Mouse (Mus musculus) CD8-positive naive resting alpha-beta T cell, adult 2 months (primary cell): Measurements from ENCODE around the gene Alox12e.

Experiments
- DNase-seq, 2 experiments: peaks; one replicate each; pipeline ENCODE4 v3.0.0; 2022; ENCODE audit warnings: low read depth in 2 of 2, low spot score in 2 of 2

Gene Alox12e

DNA sequence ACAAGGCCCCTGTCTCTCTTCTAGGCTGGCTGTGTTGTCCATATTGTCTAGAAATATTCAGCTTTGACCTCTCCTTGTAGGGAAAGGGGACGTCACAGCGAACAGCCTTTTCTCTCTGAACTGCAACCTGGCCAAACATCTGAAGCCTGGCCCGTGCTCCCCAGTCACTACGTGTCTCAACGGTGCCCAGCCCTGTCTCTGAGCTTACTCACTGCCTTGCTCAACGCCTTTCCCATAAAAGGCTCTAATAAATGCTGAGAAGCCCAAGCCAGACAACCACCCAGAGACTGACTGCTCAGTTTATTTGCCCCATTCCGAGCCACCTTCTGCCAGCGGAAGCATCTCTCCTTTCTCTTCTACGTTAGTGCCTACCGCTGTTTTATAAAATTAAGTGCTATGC is 34.3 kb downstream of the Alox12e start:
- no peak for DNase-seq

DNA sequence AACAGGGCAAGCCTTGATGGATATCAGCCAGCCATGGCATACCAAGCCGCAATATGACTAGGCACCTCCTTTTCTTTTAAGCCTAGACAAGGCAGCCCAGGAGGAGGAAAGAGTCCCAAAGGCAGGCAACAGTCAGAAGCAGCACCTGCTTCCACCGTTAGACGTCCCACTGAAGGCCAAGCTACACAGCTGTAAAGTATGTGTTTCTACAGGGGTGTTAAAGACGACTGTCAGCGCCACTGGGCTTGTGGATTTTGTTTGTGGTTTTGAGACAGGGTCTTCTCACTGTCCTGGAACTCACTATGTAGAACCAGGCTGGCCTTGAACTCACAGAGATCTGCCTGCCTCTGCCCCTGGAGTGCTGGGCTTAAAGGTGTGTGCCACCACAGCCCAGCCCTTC is 36.7 kb downstream of the Alox12e start:
- DNase-seq: no peak

DNA sequence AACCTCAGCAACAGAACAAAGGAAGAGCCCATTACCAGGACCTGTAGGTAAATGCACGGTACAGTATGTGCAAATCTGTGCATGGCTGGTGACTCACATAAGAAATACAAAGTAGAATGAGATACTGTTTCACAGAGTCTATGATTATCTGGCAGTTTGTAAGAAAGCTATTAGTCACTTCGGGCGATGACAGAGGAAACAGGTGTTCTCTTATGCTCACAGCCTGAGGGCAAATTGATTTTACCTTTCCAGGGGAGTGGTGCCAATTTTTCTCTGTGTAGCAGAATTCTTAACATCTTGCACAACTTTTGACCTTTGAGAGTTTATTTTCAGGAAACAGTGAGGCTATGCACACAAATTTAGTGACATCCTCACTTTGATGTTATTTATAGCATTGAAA is 37.7 kb downstream of the Alox12e start:
- no peak for DNase-seq

DNA sequence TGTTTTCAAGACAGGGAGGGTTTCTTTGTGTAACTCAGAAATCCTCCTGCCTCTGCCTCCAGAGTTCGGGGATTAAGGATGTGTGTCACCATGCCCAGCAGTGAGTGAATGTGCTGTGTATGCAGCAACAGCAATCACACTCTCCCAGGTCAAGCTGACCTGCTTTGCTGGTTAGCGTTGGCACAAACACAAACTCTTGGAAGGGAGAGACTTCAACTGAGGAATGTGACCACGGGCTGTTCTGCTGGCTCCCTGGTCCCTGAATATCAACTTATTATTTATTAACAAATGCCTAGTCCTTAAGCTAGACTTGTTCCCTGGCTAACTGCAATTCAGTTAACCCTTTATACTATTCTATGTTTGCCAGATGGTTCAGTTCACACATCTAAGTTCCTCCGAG is 38.8 kb downstream of the Alox12e start:
- no peak for DNase-seq

DNA sequence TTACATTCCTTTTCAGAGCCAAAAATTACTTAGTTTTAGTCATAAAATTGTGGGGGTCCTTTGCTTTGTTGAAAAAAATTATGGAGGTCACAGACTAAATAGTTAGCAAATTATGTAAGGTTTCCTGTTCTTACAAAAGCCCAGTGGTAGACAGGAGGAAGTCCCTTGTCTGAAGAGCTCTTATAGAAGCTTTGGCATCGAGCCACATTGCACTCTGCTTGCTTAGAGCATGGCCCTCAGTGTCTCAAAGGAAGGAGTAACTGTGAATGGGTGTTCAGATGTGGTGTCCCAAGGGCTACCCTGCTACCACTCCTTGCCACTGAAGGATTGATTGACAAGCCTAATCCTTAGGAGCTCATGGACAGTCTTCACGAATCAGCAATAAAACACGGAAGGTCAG is 42.0 kb downstream of the Alox12e start:
- peak in 1 of 2 experiments; percentile 34 for DNase-seq

DNA sequence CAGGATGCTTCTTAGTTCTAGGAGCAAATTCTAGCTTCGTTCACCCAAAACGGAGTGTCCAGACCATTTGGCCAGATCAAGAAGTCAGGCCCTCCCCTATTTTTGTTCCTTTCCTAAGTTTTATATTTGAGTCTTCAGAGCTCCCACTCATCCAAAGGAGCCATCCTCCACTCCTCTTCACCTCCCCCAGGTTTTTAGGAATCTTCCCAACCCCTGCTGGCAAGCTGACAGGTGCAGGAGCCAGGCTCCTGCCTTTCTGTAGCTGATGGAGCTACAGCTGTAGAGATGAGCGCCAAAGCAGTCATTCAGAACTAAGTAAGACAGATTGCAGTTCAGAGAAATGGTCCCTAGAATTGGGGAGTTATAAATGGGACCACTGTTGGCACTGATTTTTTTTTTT is 43.5 kb downstream of the Alox12e start:
- no peak for DNase-seq

DNA sequence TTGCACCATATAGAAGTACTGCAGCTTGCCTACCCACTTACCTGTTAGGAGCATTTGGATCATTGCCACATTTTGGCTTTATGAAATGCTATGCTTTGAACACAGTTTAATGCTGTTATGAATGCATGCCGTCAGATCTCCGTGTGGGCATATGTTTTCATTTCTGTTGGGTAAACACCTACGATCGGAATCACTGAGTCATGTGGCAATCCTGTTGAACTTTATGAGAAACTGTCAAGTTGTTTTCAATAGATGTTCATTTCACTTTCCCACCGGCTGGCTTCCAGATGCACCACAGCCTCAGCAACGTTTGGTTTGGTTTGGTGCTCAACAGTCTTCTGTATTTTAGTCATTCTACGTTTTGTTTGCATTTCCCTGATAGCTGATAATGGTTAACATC is 50.8 kb downstream of the Alox12e start:
- DNase-seq: no peak

DNA sequence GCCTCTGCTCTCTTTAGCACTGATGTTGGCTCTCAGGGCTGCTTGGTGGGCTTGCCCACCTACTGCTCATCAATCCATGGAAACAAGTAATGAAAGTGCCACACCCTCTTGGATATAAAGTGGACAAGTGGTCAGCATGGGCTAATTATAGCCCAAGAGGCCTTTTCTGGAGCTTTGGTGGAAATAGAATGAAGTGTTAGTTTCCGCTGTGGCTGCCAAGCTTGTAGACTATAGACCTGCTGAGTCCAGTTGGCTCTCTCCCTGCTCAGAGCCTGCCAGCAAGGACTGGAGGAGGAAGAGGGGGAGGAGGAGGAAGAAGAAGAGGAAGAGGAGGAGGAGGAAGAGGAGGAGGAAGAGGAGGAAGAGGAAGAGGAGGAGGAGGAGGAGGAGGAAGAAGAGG is 56.0 kb downstream of the Alox12e start:
- DNase-seq: no peak

DNA sequence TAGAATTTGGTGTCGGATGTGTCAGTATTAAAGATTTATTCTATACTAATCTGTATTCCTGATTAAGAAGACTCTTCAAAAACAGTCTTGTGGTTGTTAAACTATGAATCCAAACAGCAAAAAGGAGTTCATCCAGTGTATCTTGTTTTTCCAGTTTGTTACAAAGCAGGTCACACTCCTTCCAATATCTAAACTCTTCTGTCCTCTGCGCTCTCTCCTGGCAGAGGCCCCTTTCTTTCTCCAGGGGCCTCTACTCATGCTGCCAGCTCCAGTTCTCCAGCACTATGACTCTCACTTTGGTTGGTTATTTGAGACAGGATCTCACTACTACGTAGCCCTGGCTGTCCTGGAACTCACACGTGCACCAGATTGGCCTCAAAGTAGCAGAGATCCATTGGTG is 56.6 kb downstream of the Alox12e start:
- no peak for DNase-seq
